Mouse (Mus musculus): ENCODE measurements around the gene Hsh2d.

- TF ChIP-seq CTCF (IDR thresholded peaks at IDR 0.05; ENCODE audit: extremely low read depth, insufficient read depth, low read length), result no peak
- TF ChIP-seq POLR2A (IDR thresholded peaks at IDR 0.05; ENCODE audit: extremely low read depth, insufficient read depth, low read length), result no peak
Observed at GRCm38 (mm10) chr8:72146056-72146455, 43.4 kb upstream of the Hsh2d start.

Data from cortical plate, adult 2 months (tissue).